ENCODE assay signal across 16 mouse cellular contexts in genomic region chr5:124830331-124830730, GRCm38 (mm10). TPM values are rescaled to one million over a fixed set of nuclear protein-coding genes. Genes with fewer than 3 reads are reported as not detected.
DNase-seq lines count a peak whose midpoint lies in the region; ATAC-seq lines count a peak whose summit lies in the region.
"Had no signal": no experiment of that assay in that cellular context is flagged by ENCODE, and none has a peak within 500 bp of the region (broad histone marks: within the 10 kb centered on the region; RNA-seq: fewer than 3 reads in every experiment).

No protein-coding gene starts in this region.

- no peak overlapping the region for H3K4me3 ChIP-seq in liver, embryonic 12.5 days
- H3K4me3 ChIP-seq: embryonic facial prominence, embryonic 10.5 days; embryonic facial prominence, embryonic 12.5 days; forebrain, embryonic 13.5 days; forebrain, embryonic 15.5 days had no signal

- ATAC-seq in cerebellum, adult (ENCODE audit: insufficient number of reproducible peaks, low FRiP score, low TSS enrichment), result no peak
- no peak for ATAC-seq in liver, embryonic 12.5 days
- ATAC-seq: activated CD4-positive, CD25-positive, alpha-beta regulatory T cell, adult 4 months; forebrain, embryonic 13.5 days; forebrain, embryonic 15.5 days; forebrain, postnatal 0 days had no signal

- no peak overlapping the region for H3K27ac ChIP-seq in liver, embryonic 12.5 days
- H3K27ac ChIP-seq: embryonic facial prominence, embryonic 10.5 days; embryonic facial prominence, embryonic 12.5 days; forebrain, embryonic 13.5 days; forebrain, embryonic 15.5 days had no signal

- H3K36me3 ChIP-seq in liver, embryonic 12.5 days, result no peaks in the 10 kb centered on the region

- DNase-seq in cerebellum, postnatal 14 days, result peak; percentile 85 to 88
- DNase-seq in left cerebral cortex, postnatal 4 days, result peak; percentile 82
- DNase-seq in left cerebral cortex, postnatal 10 days (ENCODE audit: extremely low spot score in 1 of 2, low spot score in 2 of 2), result no peak
- DNase-seq: adrenal gland, adult 8-10 months; adrenal gland, postnatal 14 days; adrenal gland, postnatal 36 days; cerebellum, adult 11 months; cerebellum, adult 9-10 months; forebrain, postnatal 0 days had no signal

- intact Hi-C loops in left cerebral cortex, postnatal 4 days (cut with DNase I), result no loop called here
- intact Hi-C loops in left cerebral cortex, postnatal 10 days (cut with DNase I), result no loop called here

- WGBS in liver, embryonic 12.5 days (ENCODE audit: insufficient replicate concordance), result 84% methylated on average over 12 of the region's 12 CpGs

- H3K9me3 ChIP-seq in liver, embryonic 12.5 days (replicated peaks), result no peaks in the 10 kb centered on the region
- H3K9me3 ChIP-seq: embryonic facial prominence, embryonic 10.5 days; embryonic facial prominence, embryonic 12.5 days; forebrain, embryonic 13.5 days; forebrain, embryonic 15.5 days had no signal

- H3K9ac ChIP-seq in liver, embryonic 12.5 days, result no peak overlapping the region
- H3K9ac ChIP-seq: embryonic facial prominence, embryonic 12.5 days; forebrain, embryonic 13.5 days; forebrain, embryonic 15.5 days; forebrain, postnatal 0 days had no signal

- H3K4me1 ChIP-seq in liver, embryonic 12.5 days, result no peaks in the 10 kb centered on the region
- H3K4me1 ChIP-seq: embryonic facial prominence, embryonic 10.5 days; embryonic facial prominence, embryonic 12.5 days; forebrain, embryonic 13.5 days; forebrain, embryonic 15.5 days had no signal

- no peaks in the 10 kb centered on the region for H3K27me3 ChIP-seq in liver, embryonic 12.5 days (replicated peaks)
- H3K27me3 ChIP-seq: embryonic facial prominence, embryonic 12.5 days; forebrain, embryonic 13.5 days; forebrain, embryonic 15.5 days had no signal

- H3K4me2 ChIP-seq in liver, embryonic 12.5 days, result no peak overlapping the region
- H3K4me2 ChIP-seq: embryonic facial prominence, embryonic 12.5 days; forebrain, embryonic 13.5 days; forebrain, embryonic 15.5 days had no signal

RNA-seq across cellular contexts. Expression of gene Ccdc92, which starts 31.9 kb away (rescaled TPM):
- 10 to 100 TPM; 35.0 to 36.1 TPM for total RNA-seq in left cerebral cortex, postnatal 4 days (2021)
- 10 to 100 TPM; 38.7 to 43.3 TPM for total RNA-seq in left cerebral cortex, postnatal 10 days (2021)
- polyA plus RNA-seq in liver, embryonic 12.5 days (2016; fragmentation: Nextera tagmentation; extraction: Ambion mirVana), result 0.93 and 1.3 TPM in 2 replicates

RNA-seq across cellular contexts. Expression of gene Zfp664, which starts 32.2 kb away (rescaled TPM):
- 10 to 100 TPM; 49.3 to 53.4 TPM for total RNA-seq in left cerebral cortex, postnatal 4 days (2021)
- 10 to 100 TPM; 46.4 to 49.7 TPM for total RNA-seq in left cerebral cortex, postnatal 10 days (2021)
- polyA plus RNA-seq in liver, embryonic 12.5 days (2016; fragmentation: Nextera tagmentation; extraction: Ambion mirVana), result 21.3 and 22.6 TPM in 2 replicates

Comparison
In these comparisons a context has a peak if more than half of its experiments do, and no peak if none do; other contexts are left out.
1. DNase-seq: peak in cerebellum, postnatal 14 days (2 of 2) and left cerebral cortex, postnatal 4 days (single experiment); none in left cerebral cortex, postnatal 10 days (0 of 2).